Mouse (Mus musculus): ENCODE measurements around the gene Rcn2. TPM values are rescaled to one million over a fixed set of nuclear protein-coding genes. Genes with fewer than 3 reads are reported as not detected.
"Not testable (repeated sequence)": the region's sequence is repeated elsewhere in the genome, so short reads cannot be mapped to it uniquely, and the experiment has no call there.

The Rcn2 gene
- 10 to 100 TPM; 91.8 to 92.3 TPM for total RNA-seq (2021)
- long read RNA-seq, experiment 1, transcript Rcn2-201 (7 exons, 2,024 nt), result major isoform, 128 of 136 reads
- long read RNA-seq, experiment 1, partial matches to known transcripts, result 5 of 136 reads
- long read RNA-seq, experiment 1, other reads (novel, unspliced or antisense), result 3 of 136 reads
- long read RNA-seq, experiment 2, transcript Rcn2-201 (7 exons, 2,024 nt), result major isoform, 199 of 206 reads
- long read RNA-seq, experiment 2, partial matches to known transcripts, result 2 of 206 reads
- long read RNA-seq, experiment 2, other reads (novel, unspliced or antisense), result 5 of 206 reads

- TF ChIP-seq CTCF (conservative IDR thresholded peaks at IDR 0.05), result peak; percentile 61
- peak within 1 kb of the TSS; percentile 96 for H3K27ac ChIP-seq
- H3K4me3 ChIP-seq, result peak within 1 kb of the TSS; percentile 74
- DNase-seq (ENCODE audit: low spot score in 2 of 2), result peak; percentile 93 to 94
Observed at GRCm38 (mm10) chr9:56041372-56042180, at the start of gene Rcn2. Rcn2 (plus strand) TSS chr9:56041845.

- DNase-seq (ENCODE audit: low spot score in 2 of 2); H3K27ac ChIP-seq; H3K4me3 ChIP-seq: not testable (repeated sequence)
Observed at GRCm38 (mm10) chr9:56004679-56005078, 37.0 kb upstream of the Rcn2 start.

- no peak for DNase-seq (ENCODE audit: low spot score in 2 of 2)
- TF ChIP-seq CTCF (conservative IDR thresholded peaks at IDR 0.05), result no peak
- no peak within 1 kb of the TSS for H3K27ac ChIP-seq
- no peak within 1 kb of the TSS for H3K4me3 ChIP-seq
Observed at GRCm38 (mm10) chr9:56010450-56010849, 31.2 kb upstream of the Rcn2 start, which contains the start of gene 4930563M21Rik. 4930563M21Rik (minus strand) TSS chr9:56010550.

- DNase-seq (ENCODE audit: low spot score in 2 of 2), result no peak
- peak; percentile 68 for TF ChIP-seq CTCF (conservative IDR thresholded peaks at IDR 0.05)
- no peak overlapping the region for H3K4me3 ChIP-seq
- H3K27ac ChIP-seq, result no peak overlapping the region
Observed at GRCm38 (mm10) chr9:56024772-56025171, 16.9 kb upstream of the Rcn2 start.

- Histone ChIP-seq H3K27ac (no peak overlapping the region), H3K4me3 (no peak overlapping the region)
- no peak for DNase-seq (ENCODE audit: low spot score in 2 of 2)
- TF ChIP-seq CTCF (conservative IDR thresholded peaks at IDR 0.05), result no peak
Observed at GRCm38 (mm10) chr9:56027292-56027691, 14.4 kb upstream of the Rcn2 start.

GRCm38 (mm10) chr9:56032219-56032618 is 9.4 kb upstream of the Rcn2 start:
- DNase-seq (ENCODE audit: low spot score in 2 of 2), result no peak
- no peak overlapping the region for H3K4me3 ChIP-seq
- no peak for TF ChIP-seq CTCF (conservative IDR thresholded peaks at IDR 0.05)
- H3K27ac ChIP-seq, result no peak overlapping the region

GRCm38 (mm10) chr9:56042181-56042621 is 556 bp downstream of the Rcn2 start:
- Histone ChIP-seq H3K27ac (peak overlapping the region; percentile 96), H3K4me3 (peak overlapping the region; percentile 74)
- no peak for TF ChIP-seq CTCF (conservative IDR thresholded peaks at IDR 0.05)
- DNase-seq (ENCODE audit: low spot score in 2 of 2), result no peak

GRCm38 (mm10) chr9:56053796-56054195 is 12.2 kb downstream of the Rcn2 start:
- Histone ChIP-seq H3K4me3 (no peak overlapping the region), H3K27ac (peak overlapping the region; percentile 8; the same call in 1 of the 2 replicates)
- no peak for TF ChIP-seq CTCF (conservative IDR thresholded peaks at IDR 0.05)
- DNase-seq (ENCODE audit: low spot score in 2 of 2), result peak in 1 of 2 experiments; percentile 23

- no peak for DNase-seq (ENCODE audit: low spot score in 2 of 2)
- Histone ChIP-seq H3K4me3 (no peak overlapping the region), H3K27ac (no peak overlapping the region)
- TF ChIP-seq CTCF (conservative IDR thresholded peaks at IDR 0.05), result no peak
Observed at GRCm38 (mm10) chr9:56056147-56056546, 14.5 kb downstream of the Rcn2 start.

- no peak overlapping the region for H3K4me3 ChIP-seq
- H3K27ac ChIP-seq, result no peak overlapping the region; the same call in 1 of the 2 replicates
- no peak for DNase-seq (ENCODE audit: low spot score in 2 of 2)
- TF ChIP-seq CTCF (conservative IDR thresholded peaks at IDR 0.05), result no peak
Observed at GRCm38 (mm10) chr9:56062336-56062735, 20.7 kb downstream of the Rcn2 start.

- Histone ChIP-seq H3K4me3 (no peak overlapping the region), H3K27ac (peak overlapping the region; percentile 65; the same call in 1 of the 2 replicates)
- no peak for DNase-seq (ENCODE audit: low spot score in 2 of 2)
- no peak for TF ChIP-seq CTCF (conservative IDR thresholded peaks at IDR 0.05)
Observed at GRCm38 (mm10) chr9:56065011-56065410, 23.4 kb downstream of the Rcn2 start.

GRCm38 (mm10) chr9:56067964-56068363 is 26.3 kb downstream of the Rcn2 start:
- no peak for TF ChIP-seq CTCF (conservative IDR thresholded peaks at IDR 0.05)
- no peak for DNase-seq (ENCODE audit: low spot score in 2 of 2)
- H3K4me3 ChIP-seq, result no peak overlapping the region
- no peak overlapping the region for H3K27ac ChIP-seq

- TF ChIP-seq CTCF (conservative IDR thresholded peaks at IDR 0.05), result no peak
- Histone ChIP-seq H3K4me3 (no peak overlapping the region), H3K27ac (no peak overlapping the region)
- DNase-seq (ENCODE audit: low spot score in 2 of 2), result no peak
Observed at GRCm38 (mm10) chr9:56068630-56069029, 27.0 kb downstream of the Rcn2 start.

Measured in layer of hippocampus, adult 2 months (tissue).